ENCODE assay signal across 16 mouse cellular contexts in the genomic region with DNA sequence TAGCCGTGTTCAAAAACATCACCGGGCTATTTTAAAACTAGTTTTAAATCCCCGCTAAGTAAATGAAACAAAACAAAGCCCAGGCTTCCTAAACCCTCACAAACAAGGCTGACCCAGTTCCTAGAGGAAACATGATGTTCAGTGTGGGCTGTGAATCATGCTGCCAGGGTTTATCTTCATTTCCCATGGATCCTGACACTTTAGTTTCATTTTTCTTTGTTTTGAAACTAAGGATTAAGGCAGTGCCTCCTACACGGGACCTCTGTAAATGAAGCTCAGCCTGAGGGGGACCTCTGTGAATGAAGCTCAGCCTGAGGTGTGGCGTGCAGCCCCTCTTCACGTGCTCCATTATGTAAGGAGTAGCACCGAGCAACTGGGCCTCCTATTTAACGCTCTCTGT. TPM values are rescaled to one million over a fixed set of nuclear protein-coding genes. Genes with fewer than 3 reads are reported as not detected.
A peak's percentile ranks its signal among the peaks of the same experiment; 100 is the strongest.
DNase-seq lines count a peak whose midpoint lies in the region; ATAC-seq and TF ChIP-seq lines count a peak whose summit lies in the region.
"Had no signal": no experiment of that assay in that cellular context is flagged by ENCODE, and none has a peak within 500 bp of the region (broad histone marks: within the 10 kb centered on the region; RNA-seq: fewer than 3 reads in every experiment).

No protein-coding gene starts in this region.

- no peak for ATAC-seq in heart, embryonic 13.5 days (ENCODE audit: extremely low read depth, insufficient number of reproducible peaks, low FRiP score, low TSS enrichment)
- ATAC-seq in lung, embryonic 14.5 days (ENCODE audit: insufficient read depth) = no peak
- ATAC-seq in heart, embryonic 15.5 days (replicated peaks; ENCODE audit: insufficient number of reproducible peaks, insufficient read depth, low FRiP score, low read depth) = no peak
- ATAC-seq in stomach, postnatal 0 days (ENCODE audit: low FRiP score, low TSS enrichment) = no peak
- ATAC-seq: activated CD4-positive, CD25-positive, alpha-beta regulatory T cell, adult 4 months; forebrain, postnatal 0 days had no signal

- peaks cover 18% of the 10 kb centered on the region for H3K36me3 ChIP-seq in heart, embryonic 13.5 days
- peaks cover 17% of the 10 kb centered on the region for H3K36me3 ChIP-seq in heart, embryonic 10.5 days
- H3K36me3 ChIP-seq in lung, embryonic 14.5 days (ENCODE audit: insufficient read depth) = peaks cover 12% of the 10 kb centered on the region
- peaks cover 8% of the 10 kb centered on the region for H3K36me3 ChIP-seq in heart, embryonic 15.5 days
- no peaks in the 10 kb centered on the region for H3K36me3 ChIP-seq in stomach, postnatal 0 days (ENCODE audit: control insufficient read depth, insufficient read depth, low read length)

- H3K27me3 ChIP-seq in heart, embryonic 13.5 days (replicated peaks) = no peaks in the 10 kb centered on the region
- H3K27me3 ChIP-seq in heart, embryonic 10.5 days (ENCODE audit: insufficient read depth, poor library complexity, severe bottlenecking) = no peaks in the 10 kb centered on the region
- H3K27me3 ChIP-seq in lung, embryonic 14.5 days (ENCODE audit: insufficient read depth, low read length) = no peaks in the 10 kb centered on the region
- no peaks in the 10 kb centered on the region for H3K27me3 ChIP-seq in heart, embryonic 15.5 days
- no peaks in the 10 kb centered on the region for H3K27me3 ChIP-seq in stomach, postnatal 0 days (ENCODE audit: control insufficient read depth, insufficient read depth, low read length)
- H3K27me3 ChIP-seq: embryonic facial prominence, embryonic 13.5 days; limb, embryonic 13.5 days; midbrain, embryonic 12.5 days; neural tube, embryonic 15.5 days had no signal

- no peak overlapping the region for H3K4me3 ChIP-seq in heart, embryonic 13.5 days
- no peak overlapping the region for H3K4me3 ChIP-seq in heart, embryonic 10.5 days
- no peak overlapping the region for H3K4me3 ChIP-seq in lung, embryonic 14.5 days (ENCODE audit: low read depth, low read length)
- H3K4me3 ChIP-seq in heart, embryonic 15.5 days = no peak overlapping the region
- no peak overlapping the region for H3K4me3 ChIP-seq in stomach, postnatal 0 days (ENCODE audit: low read depth, low read length)
- H3K4me3 ChIP-seq: embryonic facial prominence, embryonic 13.5 days; limb, embryonic 13.5 days; midbrain, embryonic 12.5 days; neural tube, embryonic 15.5 days had no signal

- no peak for DNase-seq in heart, embryonic 10.5 days (ENCODE audit: low spot score)
- no peak for DNase-seq in lung, embryonic 14.5 days
- DNase-seq in lung, postnatal 25 days (ENCODE audit: low spot score) = no peak
- no peak for DNase-seq in stomach, postnatal 0 days (ENCODE audit: low spot score)
- DNase-seq in cerebellum, postnatal 36 days = no peak
- DNase-seq: cerebellum, adult 2 months; forebrain, postnatal 0 days; thymus, adult 18-20 months had no signal

- TF ChIP-seq EP300 in stomach, postnatal 0 days (optimal IDR thresholded peaks at IDR 0.05) = no peak

- TF ChIP-seq CTCF in lung, embryonic 14.5 days (IDR thresholded peaks at IDR 0.05; ENCODE audit: low read depth) = no peak
- no peak for TF ChIP-seq CTCF in stomach, postnatal 0 days (IDR thresholded peaks at IDR 0.05; ENCODE audit: low read depth)

- no peaks in the 10 kb centered on the region for H3K9me3 ChIP-seq in heart, embryonic 13.5 days
- H3K9me3 ChIP-seq in heart, embryonic 10.5 days = no peaks in the 10 kb centered on the region
- H3K9me3 ChIP-seq in lung, embryonic 14.5 days (ENCODE audit: low read depth, low read length) = no peaks in the 10 kb centered on the region
- no peaks in the 10 kb centered on the region for H3K9me3 ChIP-seq in heart, embryonic 15.5 days (replicated peaks)
- no peaks in the 10 kb centered on the region for H3K9me3 ChIP-seq in stomach, postnatal 0 days (ENCODE audit: control insufficient read depth, low read length)
- H3K9me3 ChIP-seq: embryonic facial prominence, embryonic 13.5 days; limb, embryonic 13.5 days; midbrain, embryonic 12.5 days; neural tube, embryonic 15.5 days had no signal

- H3K9ac ChIP-seq in heart, embryonic 13.5 days = 0 out of 2 replicates have a peak overlapping the region, but pooled peaks have one; percentile 37
- no peak overlapping the region for H3K9ac ChIP-seq in lung, embryonic 14.5 days
- H3K9ac ChIP-seq in heart, embryonic 15.5 days = no peak overlapping the region
- peak overlapping the region; percentile 31 for H3K9ac ChIP-seq in stomach, postnatal 0 days (ENCODE audit: low read length)
- H3K9ac ChIP-seq: embryonic facial prominence, embryonic 13.5 days; forebrain, postnatal 0 days; hindbrain, embryonic 14.5 days; limb, embryonic 13.5 days; midbrain, embryonic 12.5 days; neural tube, embryonic 15.5 days had no signal

- 0 out of 2 replicates have a peak, but pooled peaks cover 4% of the 10 kb centered on the region for H3K4me1 ChIP-seq in heart, embryonic 13.5 days
- no peaks in the 10 kb centered on the region for H3K4me1 ChIP-seq in heart, embryonic 10.5 days
- H3K4me1 ChIP-seq in lung, embryonic 14.5 days (ENCODE audit: insufficient read depth) = no peaks in the 10 kb centered on the region
- no peaks in the 10 kb centered on the region for H3K4me1 ChIP-seq in heart, embryonic 15.5 days (replicated peaks)
- no peaks in the 10 kb centered on the region for H3K4me1 ChIP-seq in stomach, postnatal 0 days (replicated peaks; ENCODE audit: control insufficient read depth, insufficient read depth)
- H3K4me1 ChIP-seq: embryonic facial prominence, embryonic 13.5 days; limb, embryonic 13.5 days; midbrain, embryonic 12.5 days; neural tube, embryonic 15.5 days had no signal

- H3K4me2 ChIP-seq in heart, embryonic 13.5 days = peak overlapping the region; percentile 39
- H3K4me2 ChIP-seq in lung, embryonic 14.5 days = 0 out of 2 replicates have a peak overlapping the region, but pooled peaks have one; percentile 7
- H3K4me2 ChIP-seq in heart, embryonic 15.5 days = peak overlapping the region; percentile 29; the same call in 1 of the 2 replicates
- H3K4me2 ChIP-seq in stomach, postnatal 0 days (replicated peaks; ENCODE audit: low read depth) = no peak overlapping the region
- H3K4me2 ChIP-seq: embryonic facial prominence, embryonic 13.5 days; hindbrain, embryonic 14.5 days; limb, embryonic 13.5 days; midbrain, embryonic 12.5 days; neural tube, embryonic 15.5 days had no signal

- WGBS in heart, embryonic 13.5 days = 37% methylated on average over 8 of the region's 8 CpGs
- 45% methylated on average over 8 of the region's 8 CpGs for WGBS in heart, embryonic 10.5 days
- WGBS in lung, embryonic 14.5 days = 39% methylated on average over 8 of the region's 8 CpGs
- 40% methylated on average over 8 of the region's 8 CpGs for WGBS in heart, embryonic 15.5 days
- 26% methylated on average over 8 of the region's 8 CpGs for WGBS in stomach, postnatal 0 days

- H3K27ac ChIP-seq in heart, embryonic 13.5 days (replicated peaks) = no peak overlapping the region
- H3K27ac ChIP-seq in heart, embryonic 10.5 days = no peak overlapping the region
- no peak overlapping the region for H3K27ac ChIP-seq in lung, embryonic 14.5 days (ENCODE audit: low read depth)
- H3K27ac ChIP-seq in heart, embryonic 15.5 days = no peak overlapping the region
- no peak overlapping the region for H3K27ac ChIP-seq in stomach, postnatal 0 days (replicated peaks)
- H3K27ac ChIP-seq: embryonic facial prominence, embryonic 13.5 days; hindbrain, embryonic 14.5 days; limb, embryonic 13.5 days; midbrain, embryonic 12.5 days; neural tube, embryonic 15.5 days had no signal

RNA-seq across cellular contexts. Expression of gene Tifa, which starts 13.2 kb away (rescaled TPM):
- polyA plus RNA-seq in heart, embryonic 13.5 days (2015; fragmentation: Nextera tagmentation; extraction: Ambion mirVana) = 3.0 and 3.3 TPM in 2 replicates
- polyA plus RNA-seq in heart, embryonic 10.5 days (2016; fragmentation: Nextera tagmentation; extraction: Ambion mirVana) = 2.0 and 2.6 TPM in 2 replicates
- polyA plus RNA-seq in lung, embryonic 14.5 days (2014; fragmentation: Nextera tagmentation; extraction: Ambion mirVana) = 4.3 and 6.1 TPM in 2 replicates
- 3.3 and 4.1 TPM in 2 replicates for polyA plus RNA-seq in heart, embryonic 15.5 days (2015; fragmentation: Nextera tagmentation; extraction: Ambion mirVana)
- polyA plus RNA-seq in stomach, postnatal 0 days (2015; fragmentation: Nextera tagmentation; extraction: Ambion mirVana) = 7.6 and 7.7 TPM in 2 replicates

RNA-seq across cellular contexts. Expression of gene Alpk1, which starts 22.5 kb away (rescaled TPM):
- polyA plus RNA-seq in heart, embryonic 13.5 days (2015; fragmentation: Nextera tagmentation; extraction: Ambion mirVana) = 1.0 and 1.2 TPM in 2 replicates
- 0.92 and 1.0 TPM in 2 replicates for polyA plus RNA-seq in heart, embryonic 10.5 days (2016; fragmentation: Nextera tagmentation; extraction: Ambion mirVana)
- 1.3 and 1.5 TPM in 2 replicates for polyA plus RNA-seq in lung, embryonic 14.5 days (2014; fragmentation: Nextera tagmentation; extraction: Ambion mirVana)
- polyA plus RNA-seq in heart, embryonic 15.5 days (2015; fragmentation: Nextera tagmentation; extraction: Ambion mirVana) = 1.3 and 1.9 TPM in 2 replicates
- polyA plus RNA-seq in stomach, postnatal 0 days (2015; fragmentation: Nextera tagmentation; extraction: Ambion mirVana) = 1.2 and 1.5 TPM in 2 replicates

RNA-seq across cellular contexts. Expression of gene Ap1ar, which starts 34.5 kb away (rescaled TPM):
- polyA plus RNA-seq in heart, embryonic 13.5 days (2015; fragmentation: Nextera tagmentation; extraction: Ambion mirVana) = 27.5 and 30.5 TPM in 2 replicates
- 38.2 and 58.5 TPM in 2 replicates for polyA plus RNA-seq in heart, embryonic 10.5 days (2016; fragmentation: Nextera tagmentation; extraction: Ambion mirVana)
- 56.5 and 69.5 TPM in 2 replicates for polyA plus RNA-seq in lung, embryonic 14.5 days (2014; fragmentation: Nextera tagmentation; extraction: Ambion mirVana)
- polyA plus RNA-seq in heart, embryonic 15.5 days (2015; fragmentation: Nextera tagmentation; extraction: Ambion mirVana) = 21.7 and 30.7 TPM in 2 replicates
- 32.2 and 39.0 TPM in 2 replicates for polyA plus RNA-seq in stomach, postnatal 0 days (2015; fragmentation: Nextera tagmentation; extraction: Ambion mirVana)

Comparison
In these comparisons a context has a peak if more than half of its experiments do, and no peak if none do; other contexts are left out.
1. H3K9ac ChIP-seq: peak in heart, embryonic 13.5 days (single experiment) and stomach, postnatal 0 days (single experiment); none in lung, embryonic 14.5 days (single experiment) and heart, embryonic 15.5 days (single experiment).